Mouse (Mus musculus): ENCODE measurements at regions not wholly inside any gene's neighbourhood (a gene's known extent, or its start where the extent isn't known, plus 50 kb on each side); places are given as distances from the start of the nearest gene placed in this dataset.

- no peak for TF ChIP-seq CTCF (IDR thresholded peaks at IDR 0.05; ENCODE audit: low read depth, low read length)
- no peak for TF ChIP-seq POLR2A (IDR thresholded peaks at IDR 0.05; ENCODE audit: borderline replicate concordance, low read depth, low read length)
Observed at GRCm38 (mm10) chr4:7356202-7356601, 882.6 kb downstream of the Car8 start.

Data from bone marrow macrophage, adult 2 months (primary cell).